24 mouse cellular contexts compared by ENCODE assay signal in genomic region chr16:76160879-76161278, GRCm38 (mm10).
"Had no signal": no experiment of that assay in that cellular context is flagged by ENCODE, and none has a peak within 500 bp of the region (broad histone marks: within the 10 kb centered on the region; RNA-seq: fewer than 3 reads in every experiment).

No protein-coding gene starts in this region.

- H3K4me2 ChIP-seq: heart, embryonic 11.5 days; hindbrain, embryonic 12.5 days; hindbrain, embryonic 14.5 days; kidney, embryonic 15.5 days; limb, embryonic 13.5 days; limb, embryonic 15.5 days had no signal

- H3K36me3 ChIP-seq: hindbrain, embryonic 10.5 days; hindbrain, embryonic 12.5 days; kidney, embryonic 15.5 days; limb, embryonic 13.5 days; limb, embryonic 15.5 days had no signal

- DNase-seq: gastrocnemius, postnatal 14 days; gastrocnemius, postnatal 36 days; heart, adult 11 months; heart, adult 2 months; heart, postnatal 10 days; heart, postnatal 4 days; kidney, adult 11 months; kidney, adult 2 months; kidney, adult 9 months; kidney, postnatal 14 days; kidney, postnatal 36 days; layer of hippocampus, adult 9-11 months; layer of hippocampus, postnatal 36 days; left cerebral cortex, postnatal 4 days had no signal

- H3K27ac ChIP-seq: heart, adult 2 months; hindbrain, embryonic 10.5 days; hindbrain, embryonic 12.5 days; hindbrain, embryonic 14.5 days; kidney, embryonic 15.5 days; kidney, postnatal 0 days; limb, embryonic 13.5 days; limb, embryonic 15.5 days had no signal

- H3K9me3 ChIP-seq: hindbrain, embryonic 10.5 days; hindbrain, embryonic 12.5 days; kidney, embryonic 15.5 days; limb, embryonic 13.5 days; limb, embryonic 15.5 days had no signal

- H3K4me1 ChIP-seq: hindbrain, embryonic 10.5 days; hindbrain, embryonic 12.5 days; kidney, embryonic 15.5 days; limb, embryonic 13.5 days; limb, embryonic 15.5 days had no signal

- H3K9ac ChIP-seq: hindbrain, embryonic 12.5 days; hindbrain, embryonic 14.5 days; kidney, embryonic 15.5 days; limb, embryonic 13.5 days; limb, embryonic 15.5 days had no signal

- H3K27me3 ChIP-seq: hindbrain, embryonic 12.5 days; kidney, embryonic 15.5 days; limb, embryonic 13.5 days; limb, embryonic 15.5 days had no signal

- H3K4me3 ChIP-seq: heart, adult 2 months; hindbrain, embryonic 10.5 days; hindbrain, embryonic 12.5 days; kidney, embryonic 15.5 days; limb, embryonic 13.5 days; limb, embryonic 15.5 days had no signal

- ATAC-seq: hindbrain, embryonic 16.5 days; intestine, embryonic 16.5 days had no signal
